Mouse (Mus musculus) stomach, postnatal 0 days (tissue): ENCODE results near the gene Adamts13.

Experiments
- CTCF ChIP-seq: IDR thresholded peaks from 2 replicates; pipeline ENCODE4 v1.5.1; 2016; ENCODE audit warnings: antibody characterized with exemption, low read depth, mild to moderate bottlenecking, moderate library complexity
- EP300 ChIP-seq: optimal IDR thresholded peaks from 2 replicates; pipeline ENCODE3; 2016; ENCODE audit warnings: antibody characterized with exemption

DNA sequence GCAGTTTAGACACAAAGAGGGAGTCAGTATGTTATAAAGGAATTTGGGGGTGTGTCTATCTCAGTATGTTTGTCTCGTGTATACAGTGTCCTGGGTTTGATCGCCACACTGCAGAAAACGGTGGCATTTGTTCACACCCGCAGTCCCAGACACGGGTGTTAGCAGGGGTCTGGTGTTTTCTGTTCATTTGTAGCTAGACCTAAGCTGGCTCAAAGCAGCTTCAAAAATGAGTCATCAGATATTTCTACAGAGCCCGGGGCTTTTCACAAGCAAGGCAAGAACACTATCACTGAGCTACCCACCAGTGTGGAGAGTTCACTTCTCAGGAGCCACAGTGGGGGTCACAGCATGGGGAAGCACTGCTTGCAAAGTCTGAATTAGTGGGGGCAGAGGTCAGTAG lies 76.2 kb downstream of the Adamts13 start:
- TF ChIP-seq EP300, result no peak
- TF ChIP-seq CTCF, result no peak
